Mouse (Mus musculus): ENCODE measurements around the gene Patj. TPM values are rescaled to one million over a fixed set of nuclear protein-coding genes. Genes with fewer than 3 reads are reported as not detected.

Patj gene
- total and polyA plus RNA-seq, 3 experiments = 0.19 to 0.46 TPM; not detected in 1

GRCm38 (mm10) chr4:98524525-98524924 is 128.9 kb downstream of the Patj start:
- no peaks in the 10 kb centered on the region for H3K79me2 ChIP-seq (ENCODE audit: control insufficient read depth, insufficient read depth, low read length, poor library complexity)
- no peaks in the 10 kb centered on the region for H3K27me3 ChIP-seq (ENCODE audit: control insufficient read depth in 1 of 2, insufficient read depth in 2 of 2, low read length in 2 of 2)
- no peaks in the 10 kb centered on the region for H3K36me3 ChIP-seq (ENCODE audit: control insufficient read depth in 1 of 2, insufficient read depth in 2 of 2, low read length in 2 of 2)
- H3K9ac ChIP-seq (ENCODE audit: control insufficient read depth, low read depth, low read length, poor library complexity, severe bottlenecking) = no peak overlapping the region
- TF ChIP-seq USF2 (IDR thresholded peaks at IDR 0.05; ENCODE audit: borderline replicate concordance in 1 of 2, insufficient read depth in 1 of 2, low read depth in 1 of 2, low read length in 2 of 2) (no peak), CHD2 (IDR thresholded peaks at IDR 0.05; ENCODE audit: low read length) (no peak), TBP (IDR thresholded peaks at IDR 0.05; ENCODE audit: low read depth, low read length) (no peak), EP300 (IDR thresholded peaks at IDR 0.05; ENCODE audit: low read depth in 1 of 2, low read length in 2 of 2) (no peak), SIN3A (IDR thresholded peaks at IDR 0.05; ENCODE audit: low read length) (no peak), TCF12 (IDR thresholded peaks at IDR 0.05; ENCODE audit: low read depth, low read length) (no peak), MEF2A (IDR thresholded peaks at IDR 0.05; ENCODE audit: extremely low read depth, insufficient replicate concordance, low read depth, low read length, poor library complexity, severe bottlenecking) (no peak), ZNF384 (IDR thresholded peaks at IDR 0.05; ENCODE audit: low read depth, low read length) (no peak), MAZ (IDR thresholded peaks at IDR 0.05; ENCODE audit: low read depth, low read length) (no peak), CTCF (IDR thresholded peaks at IDR 0.05 in 2 of 3, conservative IDR thresholded peaks at IDR 0.05 in 1 of 3; ENCODE audit: control insufficient read depth in 1 of 3, insufficient read depth in 1 of 3, low read depth in 2 of 3, low read length in 3 of 3, poor library complexity in 1 of 3, severe bottlenecking in 1 of 3) (no peak), HCFC1 (IDR thresholded peaks at IDR 0.05; ENCODE audit: low read depth, low read length) (no peak), SMC3 (IDR thresholded peaks at IDR 0.05; ENCODE audit: low read depth, low read length) (no peak), ELF1 (IDR thresholded peaks at IDR 0.05; ENCODE audit: low read depth, low read length) (no peak), UBTF (IDR thresholded peaks at IDR 0.05; ENCODE audit: borderline replicate concordance, insufficient read depth, low read depth, low read length) (no peak), RAD21 (IDR thresholded peaks at IDR 0.05; ENCODE audit: low read depth, low read length) (no peak), E2F4 (IDR thresholded peaks at IDR 0.05; ENCODE audit: borderline replicate concordance, low read depth, low read length) (no peak), ETS1 (IDR thresholded peaks at IDR 0.05; ENCODE audit: low read depth, low read length) (no peak), BHLHE40 (IDR thresholded peaks at IDR 0.05; ENCODE audit: borderline replicate concordance, low read depth, low read length) (no peak), RCOR1 (IDR thresholded peaks at IDR 0.05; ENCODE audit: low read depth, low read length) (no peak), NRF1 (IDR thresholded peaks at IDR 0.05; ENCODE audit: insufficient read depth, low read depth, low read length, poor library complexity, severe bottlenecking) (no peak)
- H3K27ac ChIP-seq (ENCODE audit: control insufficient read depth, low read depth, low read length) = no peak overlapping the region
- no peak for DNase-seq (ENCODE audit: low read depth, low spot score)
- no peaks in the 10 kb centered on the region for H3K4me1 ChIP-seq (ENCODE audit: control insufficient read depth in 1 of 2, insufficient read depth in 2 of 2, low read length in 2 of 2)
- H3K9me3 ChIP-seq (replicated peaks; ENCODE audit: insufficient read depth, low read length) = no peaks in the 10 kb centered on the region
- H3K4me3 ChIP-seq (ENCODE audit: control insufficient read depth in 1 of 2, insufficient read depth in 1 of 2, low read depth in 2 of 2, low read length in 2 of 2) = no peak overlapping the region

- Histone ChIP-seq H3K9ac (ENCODE audit: control insufficient read depth, low read depth, low read length, poor library complexity, severe bottlenecking) (no peak overlapping the region), H3K9me3 (replicated peaks; ENCODE audit: insufficient read depth, low read length) (no peaks in the 10 kb centered on the region), H3K27ac (ENCODE audit: control insufficient read depth, low read depth, low read length) (no peak overlapping the region), H3K79me2 (ENCODE audit: control insufficient read depth, insufficient read depth, low read length, poor library complexity) (no peaks in the 10 kb centered on the region), H3K4me1 (ENCODE audit: control insufficient read depth in 1 of 2, insufficient read depth in 2 of 2, low read length in 2 of 2) (no peaks in the 10 kb centered on the region), H3K27me3 (ENCODE audit: control insufficient read depth in 1 of 2, insufficient read depth in 2 of 2, low read length in 2 of 2) (0 out of 4 replicates have a peak, but pooled peaks cover 0 to 1% of the 10 kb centered on the region in 2 experiments), H3K36me3 (ENCODE audit: control insufficient read depth in 1 of 2, insufficient read depth in 2 of 2, low read length in 2 of 2) (no peaks in the 10 kb centered on the region), H3K4me3 (ENCODE audit: control insufficient read depth in 1 of 2, insufficient read depth in 1 of 2, low read depth in 2 of 2, low read length in 2 of 2) (no peak overlapping the region)
- no peak for TF ChIP-seq MYC (IDR thresholded peaks at IDR 0.05; ENCODE audit: low read depth, low read length)
- no peak for TF ChIP-seq EP300 (IDR thresholded peaks at IDR 0.05; ENCODE audit: low read depth in 1 of 2, low read length in 2 of 2)
- TF ChIP-seq MXI1 (IDR thresholded peaks at IDR 0.05; ENCODE audit: low read depth, low read length) = no peak
- no peak for TF ChIP-seq POLR2AphosphoS2 (IDR thresholded peaks at IDR 0.05; ENCODE audit: low read length)
- TF ChIP-seq MAX (IDR thresholded peaks at IDR 0.05; ENCODE audit: low read length) = no peak
- TF ChIP-seq KAT2A (conservative IDR thresholded peaks at IDR 0.05; ENCODE audit: low read depth, low read length) = no peak
- TF ChIP-seq GATA1 (IDR thresholded peaks at IDR 0.05; ENCODE audit: low read depth, low read length) = no peak
- no peak for TF ChIP-seq JUND (IDR thresholded peaks at IDR 0.05; ENCODE audit: low read depth, low read length)
- no peak for TF ChIP-seq E2F4 (IDR thresholded peaks at IDR 0.05; ENCODE audit: borderline replicate concordance, low read depth, low read length)
- no peak for TF ChIP-seq CHD1 (IDR thresholded peaks at IDR 0.05; ENCODE audit: low read depth, low read length)
- TF ChIP-seq ZC3H11A (IDR thresholded peaks at IDR 0.05; ENCODE audit: low read depth, low read length) = no peak
- no peak for TF ChIP-seq MAZ (IDR thresholded peaks at IDR 0.05; ENCODE audit: low read depth, low read length)
- no peak for TF ChIP-seq ETS1 (IDR thresholded peaks at IDR 0.05; ENCODE audit: low read depth, low read length)
- no peak for TF ChIP-seq POLR2AphosphoS5 (IDR thresholded peaks at IDR 0.05; ENCODE audit: borderline replicate concordance, low read depth, low read length)
- TF ChIP-seq ELF1 (IDR thresholded peaks at IDR 0.05; ENCODE audit: low read depth, low read length) = no peak
- TF ChIP-seq SMC3 (IDR thresholded peaks at IDR 0.05; ENCODE audit: low read depth, low read length) = no peak
- DNase-seq (ENCODE audit: low read depth, low spot score) = no peak
Observed at GRCm38 (mm10) chr4:98535446-98535845, 139.9 kb downstream of the Patj start.
